Mouse (Mus musculus) erythroblast, embryonic 14.5 days (primary cell): ENCODE measurements around the gene Apba2. TPM values are rescaled to one million over a fixed set of nuclear protein-coding genes. Genes with fewer than 3 reads are reported as not detected.

ENCODE experiments used
- H3K27me3 ChIP-seq: 2 replicates; pipeline ENCODE4 v1.6.1; 2012; ENCODE audit warnings: inconsistent platforms; ENCODE audit not compliant: control insufficient read depth
- H3K36me3 ChIP-seq: 2 replicates; pipeline ENCODE4 v1.6.1; 2012; ENCODE audit warnings: mild to moderate bottlenecking, inconsistent platforms; ENCODE audit not compliant: control insufficient read depth
- H3K4me1 ChIP-seq: 2 replicates; pipeline ENCODE4 v1.6.1; 2012; ENCODE audit warnings: inconsistent platforms; ENCODE audit not compliant: control insufficient read depth
- H3K4me3 ChIP-seq: replicated peaks from 2 replicates; pipeline ENCODE3; 2012; ENCODE audit warnings: moderate library complexity, mild to moderate bottlenecking, inconsistent platforms
- H3K9me3 ChIP-seq: 2 replicates; pipeline ENCODE4 v1.6.1; 2012; ENCODE audit warnings: low read length, inconsistent platforms, mixed read lengths; ENCODE audit not compliant: control insufficient read depth
- GATA1 ChIP-seq: IDR thresholded peaks from 2 replicates; pipeline ENCODE4 v1.6.1; 2012; ENCODE audit warnings: low read length, inconsistent platforms, mixed read lengths
- TAL1 ChIP-seq: IDR thresholded peaks from 3 replicates; pipeline ENCODE4 v1.6.1; 2012; ENCODE audit warnings: low read length, inconsistent platforms, mixed read lengths
- polyA plus RNA-seq: library from polyadenylated mRNA; stranded (reverse); fragments of >175 nt; gene quantifications from 2 replicates; pipeline ENCODE4 v1.2.3, GENCODE M21; 2012

The Apba2 gene
- polyA plus RNA-seq, 1 experiment = not detected

DNA sequence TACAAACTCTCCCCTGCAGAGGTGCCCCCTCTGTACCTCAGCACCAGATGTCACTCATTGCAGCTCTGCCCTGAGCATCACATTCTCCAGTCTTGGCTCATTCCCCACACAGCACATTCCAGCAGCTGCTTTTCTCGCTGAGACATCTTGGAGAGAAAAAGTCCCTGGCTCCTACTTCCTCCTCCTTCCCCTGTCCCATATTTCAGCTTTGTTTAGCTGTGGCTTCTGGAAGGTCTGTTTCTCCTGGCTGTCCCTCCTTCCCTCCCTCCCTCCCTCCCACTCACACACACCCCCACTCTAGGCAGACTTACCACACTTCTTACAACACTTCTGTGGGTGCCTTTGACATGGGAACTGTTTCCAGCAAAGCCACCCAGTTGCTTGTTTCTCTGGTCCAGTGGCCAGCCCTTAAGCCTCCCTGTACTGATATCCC, 75.0 kb downstream of the Apba2 start:
- Histone ChIP-seq H3K36me3 (no peaks in the 10 kb centered on the region), H3K9me3 (peaks cover 19% of the 10 kb centered on the region), H3K27me3 (no peaks in the 10 kb centered on the region), H3K4me1 (no peaks in the 10 kb centered on the region), H3K4me3 (no peak overlapping the region)
- TF ChIP-seq TAL1 (no peak), GATA1 (no peak)

DNA sequence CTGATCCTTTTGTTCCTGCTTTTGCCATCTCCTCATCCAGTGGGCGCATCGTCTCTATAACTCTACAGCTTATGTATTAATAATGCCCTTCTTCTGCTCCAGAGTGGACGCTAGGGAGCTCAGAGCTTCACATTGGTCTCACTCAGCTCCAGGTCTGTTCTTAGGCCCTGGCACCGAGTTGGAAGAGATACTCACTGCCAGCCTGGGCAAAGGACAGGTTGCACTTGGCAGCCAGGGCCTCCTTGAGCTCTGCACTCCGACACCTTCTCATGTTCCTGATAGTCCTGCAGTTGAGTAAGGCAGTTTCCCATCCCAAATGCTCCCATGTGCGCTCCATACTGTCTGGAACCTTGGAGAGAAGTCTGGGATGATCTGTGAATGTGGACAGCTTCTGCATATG, 76.7 kb downstream of the Apba2 start:
- H3K27me3 ChIP-seq = no peaks in the 10 kb centered on the region
- H3K9me3 ChIP-seq = peaks cover 32% of the 10 kb centered on the region
- no peaks in the 10 kb centered on the region for H3K4me1 ChIP-seq
- no peak overlapping the region for H3K4me3 ChIP-seq
- TF ChIP-seq TAL1 (no peak), GATA1 (no peak)
- H3K36me3 ChIP-seq = no peaks in the 10 kb centered on the region

DNA sequence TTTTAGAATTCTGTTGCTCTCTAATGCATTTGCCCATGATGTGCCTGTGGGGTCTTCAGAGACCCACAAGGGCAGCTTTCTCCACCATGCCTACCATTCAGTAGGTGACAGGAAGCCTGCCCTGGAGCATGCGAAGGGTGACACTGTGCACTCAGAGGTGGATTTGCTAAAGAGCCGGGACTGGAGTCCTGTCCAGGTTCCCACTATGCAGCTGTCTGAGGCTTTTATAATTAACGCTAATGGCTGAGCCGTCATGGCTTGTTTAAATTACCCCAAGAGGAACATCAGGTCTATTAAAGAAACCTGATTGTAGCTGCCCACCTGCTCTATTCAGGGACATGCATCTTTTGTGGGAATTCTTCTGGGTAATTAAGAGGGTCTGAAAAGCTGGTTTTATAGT, 78.4 kb downstream of the Apba2 start:
- Histone ChIP-seq H3K36me3 (no peaks in the 10 kb centered on the region), H3K4me3 (no peak overlapping the region), H3K9me3 (peaks cover 38% of the 10 kb centered on the region), H3K27me3 (no peaks in the 10 kb centered on the region), H3K4me1 (no peaks in the 10 kb centered on the region)
- TF ChIP-seq GATA1 = no peak
- no peak for TF ChIP-seq TAL1

DNA sequence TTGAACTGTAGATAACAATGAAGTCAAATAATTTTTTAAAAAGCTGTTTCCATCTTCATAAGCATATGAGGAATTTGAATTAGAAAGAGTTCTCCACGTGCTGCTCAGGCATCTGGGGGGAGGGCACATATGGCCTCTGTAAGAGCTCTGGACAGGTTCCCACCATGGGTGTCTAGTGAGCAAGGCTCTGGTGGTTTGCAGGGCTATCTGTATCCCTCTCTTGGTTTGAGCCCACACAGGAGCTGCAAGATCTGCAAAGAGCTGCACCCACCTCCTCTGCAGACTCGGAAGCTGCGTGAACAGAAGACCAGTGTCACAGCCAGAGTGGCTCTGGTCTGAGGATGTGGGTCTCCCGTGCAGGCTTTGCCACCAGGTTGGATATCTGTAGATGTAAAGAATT, 78.8 kb downstream of the Apba2 start:
- Histone ChIP-seq H3K4me3 (no peak overlapping the region), H3K9me3 (peaks cover 38% of the 10 kb centered on the region), H3K36me3 (no peaks in the 10 kb centered on the region), H3K4me1 (no peaks in the 10 kb centered on the region), H3K27me3 (no peaks in the 10 kb centered on the region)
- TF ChIP-seq TAL1 (no peak), GATA1 (no peak)

DNA sequence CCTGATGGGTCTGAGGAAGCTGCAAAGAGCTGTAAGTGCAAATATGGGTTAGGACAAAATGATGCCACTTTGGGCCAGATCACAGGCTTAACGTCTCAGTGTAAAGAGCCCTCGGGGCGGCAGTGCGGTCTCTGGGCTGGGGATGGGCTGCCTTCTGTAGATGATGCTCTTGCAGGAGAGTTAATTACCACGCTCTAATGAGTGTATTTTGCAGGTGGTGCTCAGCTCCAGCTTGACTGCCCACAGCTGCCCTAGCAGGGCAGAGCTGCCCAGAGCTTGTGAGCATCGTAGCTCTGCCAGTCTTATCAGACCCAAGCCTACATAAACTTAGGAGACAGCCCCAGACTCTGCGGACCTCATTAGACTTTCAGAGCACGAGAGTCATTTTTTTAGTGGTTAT, 80.9 kb downstream of the Apba2 start:
- H3K36me3 ChIP-seq = no peaks in the 10 kb centered on the region
- TF ChIP-seq GATA1 (no peak), TAL1 (no peak)
- H3K27me3 ChIP-seq = no peaks in the 10 kb centered on the region
- H3K9me3 ChIP-seq = peaks cover 44% of the 10 kb centered on the region
- H3K4me1 ChIP-seq = no peaks in the 10 kb centered on the region
- no peak overlapping the region for H3K4me3 ChIP-seq

DNA sequence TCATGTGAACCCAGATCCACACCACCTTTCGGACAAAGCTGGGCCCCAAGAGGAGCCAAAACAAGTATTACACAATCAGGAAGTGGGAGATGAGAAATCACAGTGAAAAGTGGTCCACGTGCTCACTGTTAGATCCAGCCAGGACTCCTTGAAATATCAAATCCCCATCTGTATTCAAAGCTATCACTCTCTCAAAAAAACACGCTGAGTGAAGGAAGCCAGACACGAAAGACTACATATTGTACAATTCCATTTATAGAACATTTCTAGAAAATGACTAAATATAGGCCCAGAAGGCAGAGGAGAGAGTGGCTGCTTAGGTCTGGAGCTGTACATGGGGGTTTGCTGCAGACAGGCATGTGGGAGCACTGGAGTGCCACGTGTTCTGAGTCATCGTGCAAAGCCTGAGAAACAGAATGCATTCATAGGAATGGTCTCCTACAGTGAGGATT, 82.2 kb downstream of the Apba2 start:
- Histone ChIP-seq H3K36me3 (no peaks in the 10 kb centered on the region), H3K4me3 (no peak overlapping the region), H3K27me3 (no peaks in the 10 kb centered on the region), H3K9me3 (peaks cover 50% of the 10 kb centered on the region), H3K4me1 (no peaks in the 10 kb centered on the region)
- no peak for TF ChIP-seq GATA1
- TF ChIP-seq TAL1 = no peak

DNA sequence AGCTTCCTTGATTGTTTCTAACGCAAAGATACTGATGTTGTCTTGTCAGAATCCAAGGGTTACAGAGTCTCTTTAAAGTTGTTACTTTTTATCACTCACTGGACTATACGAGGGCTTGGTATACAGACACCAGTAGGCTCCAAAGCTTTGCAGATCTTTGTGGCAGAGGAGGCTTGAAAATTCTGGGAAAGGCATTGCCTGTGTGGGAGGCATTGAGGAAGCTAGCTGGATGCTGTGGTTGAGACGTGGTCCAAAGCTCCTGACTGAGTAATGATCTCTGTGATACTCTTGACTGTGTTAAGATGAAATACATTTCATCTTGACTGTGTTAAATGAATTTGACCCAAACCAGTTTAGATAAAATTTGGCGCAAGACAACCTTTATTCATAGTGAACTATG, 84.6 kb downstream of the Apba2 start:
- TF ChIP-seq TAL1 = no peak
- TF ChIP-seq GATA1 = no peak
- H3K4me3 ChIP-seq = no peak overlapping the region
- no peaks in the 10 kb centered on the region for H3K27me3 ChIP-seq
- H3K9me3 ChIP-seq = peaks cover 46% of the 10 kb centered on the region
- H3K36me3 ChIP-seq = no peaks in the 10 kb centered on the region
- no peaks in the 10 kb centered on the region for H3K4me1 ChIP-seq

DNA sequence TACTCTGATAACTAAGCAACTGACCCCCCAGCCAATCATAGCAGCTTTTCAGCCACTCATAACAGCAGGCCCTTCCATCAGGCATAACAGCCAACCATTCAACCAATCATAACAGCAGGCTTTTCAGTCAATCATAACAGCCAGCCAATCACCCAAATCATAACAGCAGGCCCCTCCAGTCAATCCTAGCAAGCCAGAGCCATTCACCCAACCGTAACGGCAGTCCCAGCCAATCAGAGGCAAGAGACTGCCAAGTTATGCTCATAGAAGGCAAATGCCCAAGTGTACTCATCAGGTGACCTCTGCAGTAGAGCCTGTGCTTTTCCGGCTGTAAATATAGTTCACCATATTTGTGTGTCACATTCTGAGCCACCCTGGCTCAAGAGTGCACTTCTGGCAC, 85.1 kb downstream of the Apba2 start:
- Histone ChIP-seq H3K27me3 (no peaks in the 10 kb centered on the region), H3K9me3 (peaks cover 46% of the 10 kb centered on the region), H3K36me3 (no peaks in the 10 kb centered on the region), H3K4me1 (no peaks in the 10 kb centered on the region), H3K4me3 (no peak overlapping the region)
- TF ChIP-seq GATA1 (no peak), TAL1 (no peak)

DNA sequence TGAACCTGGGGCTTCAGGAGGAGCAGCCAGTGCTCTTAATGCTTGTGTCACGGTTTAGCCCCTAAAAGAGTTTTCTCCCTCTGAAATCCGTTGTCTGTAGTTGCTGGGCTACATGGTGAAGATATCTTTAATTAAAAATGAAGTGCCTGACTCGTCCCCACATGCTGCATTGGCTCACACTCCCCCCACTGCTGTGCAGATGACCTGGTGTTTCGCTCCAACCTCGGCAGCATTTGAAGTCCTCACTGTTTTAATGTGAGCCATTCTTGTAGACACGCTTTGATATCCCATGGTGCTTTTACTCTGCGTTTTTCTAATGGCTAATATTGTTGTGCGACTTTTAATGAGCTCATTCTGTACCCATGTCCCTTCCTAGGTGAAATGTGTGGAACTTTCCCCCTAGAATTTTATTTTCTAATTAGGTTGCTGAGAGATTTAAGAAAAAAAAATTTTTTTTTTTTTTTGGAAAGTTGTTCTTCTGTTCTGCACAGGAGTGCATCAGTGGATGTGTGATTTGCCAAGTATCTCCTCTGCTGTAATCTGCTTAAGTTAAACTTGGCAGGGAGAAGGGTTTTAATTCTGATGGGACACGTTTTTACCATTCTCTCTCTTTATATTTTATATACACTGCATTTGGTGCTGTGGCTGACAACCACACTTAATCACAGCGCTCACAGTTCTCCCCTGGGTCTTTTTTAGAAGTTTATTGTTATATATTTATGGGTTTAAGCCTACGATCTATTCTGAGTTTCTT, 87.3 kb downstream of the Apba2 start:
- Histone ChIP-seq H3K4me3 (no peak overlapping the region), H3K27me3 (no peaks in the 10 kb centered on the region), H3K4me1 (no peaks in the 10 kb centered on the region), H3K36me3 (no peaks in the 10 kb centered on the region), H3K9me3 (peaks cover 37% of the 10 kb centered on the region)
- TF ChIP-seq GATA1 = no peak
- no peak for TF ChIP-seq TAL1

DNA sequence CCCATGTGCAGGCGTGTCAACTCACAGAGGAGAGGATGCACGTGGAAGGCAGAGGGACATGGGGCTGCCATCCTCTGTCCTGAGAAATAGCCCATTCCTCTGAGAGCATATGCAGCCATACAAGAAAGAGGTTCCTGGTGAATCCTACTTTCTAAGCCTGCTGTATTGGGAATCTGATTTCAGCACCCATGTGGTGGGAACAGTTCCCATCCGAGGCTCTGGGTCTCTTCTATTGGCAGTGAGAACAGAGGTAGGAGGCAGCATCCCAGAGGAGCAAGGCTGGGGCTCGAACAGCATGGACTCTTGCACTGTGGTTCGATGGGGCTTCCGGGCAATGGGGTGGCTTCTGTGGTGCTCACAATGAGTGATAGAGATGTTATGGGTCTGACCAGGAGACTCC, 93.8 kb downstream of the Apba2 start:
- Histone ChIP-seq H3K9me3 (peaks cover 44% of the 10 kb centered on the region), H3K4me3 (no peak overlapping the region), H3K27me3 (no peaks in the 10 kb centered on the region), H3K36me3 (no peaks in the 10 kb centered on the region), H3K4me1 (no peaks in the 10 kb centered on the region)
- TF ChIP-seq GATA1 = no peak
- TF ChIP-seq TAL1 = no peak
